Mouse (Mus musculus): ENCODE results near the gene Tmem208. TPM values are rescaled to one million over a fixed set of nuclear protein-coding genes. Genes with fewer than 3 reads are reported as not detected.

Gene Tmem208
- total RNA-seq, 2 experiments from 2014 or later, result 18.5 to 20.1 TPM

GRCm38 (mm10) chr8:105318662-105319190 is 7.4 kb upstream of the Tmem208 start:
- intact Hi-C loops (cut with DNase I), result no loop called here
- DNase-seq, result no peak

DNA sequence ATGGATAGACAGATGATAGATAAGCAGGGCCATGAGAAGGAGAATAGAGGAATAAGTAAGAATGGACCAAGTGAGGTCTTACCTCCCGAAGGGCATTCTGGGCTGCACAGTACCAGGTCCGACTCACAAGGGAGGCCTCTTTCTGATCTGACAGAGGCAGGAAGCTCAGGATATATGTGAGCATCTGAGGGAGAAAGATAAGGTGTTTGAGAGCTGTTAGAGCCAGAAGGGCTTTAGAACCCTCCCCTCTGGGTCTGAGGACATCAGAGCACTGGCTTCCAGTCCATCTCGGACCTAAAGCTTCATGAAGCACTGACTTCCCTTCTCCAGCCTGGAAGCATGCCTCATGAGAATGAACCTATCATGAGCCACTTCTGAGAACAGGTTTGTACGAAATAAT is 3.0 kb upstream of the Tmem208 start:
- intact Hi-C loops (cut with DNase I), result no loop called here
- DNase-seq, result no peak

GRCm38 (mm10) chr8:105325641-105326093 is 487 bp upstream of the Tmem208 start:
- intact Hi-C loops (cut with DNase I), result no loop called here
- DNase-seq, result no peak

GRCm38 (mm10) chr8:105326968-105327367 is 814 bp downstream of the Tmem208 start:
- DNase-seq, result no peak
- intact Hi-C loops (cut with DNase I), result no loop called here

DNA sequence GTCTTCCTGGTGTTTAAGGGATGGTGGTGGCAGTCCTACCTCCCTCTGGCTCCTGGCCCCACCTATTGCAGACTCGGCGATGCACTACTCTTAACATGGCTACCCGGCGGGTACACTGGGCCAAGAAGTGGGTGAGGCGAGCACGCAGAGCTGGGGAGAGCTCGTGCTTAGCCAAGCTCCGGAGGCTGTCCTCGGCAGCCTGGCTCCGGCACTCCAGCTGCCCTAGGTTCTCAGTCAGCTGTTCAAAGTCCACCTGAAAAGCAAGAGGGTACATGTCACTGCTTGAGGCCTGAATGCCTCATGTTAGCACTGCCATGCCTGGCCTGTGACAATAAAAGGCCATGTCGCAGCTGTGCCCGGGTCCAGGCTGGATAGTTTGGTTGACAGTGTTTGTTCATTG is 4.2 kb downstream of the Tmem208 start:
- DNase-seq, result no peak
- intact Hi-C loops (cut with DNase I), result no loop called here

DNA sequence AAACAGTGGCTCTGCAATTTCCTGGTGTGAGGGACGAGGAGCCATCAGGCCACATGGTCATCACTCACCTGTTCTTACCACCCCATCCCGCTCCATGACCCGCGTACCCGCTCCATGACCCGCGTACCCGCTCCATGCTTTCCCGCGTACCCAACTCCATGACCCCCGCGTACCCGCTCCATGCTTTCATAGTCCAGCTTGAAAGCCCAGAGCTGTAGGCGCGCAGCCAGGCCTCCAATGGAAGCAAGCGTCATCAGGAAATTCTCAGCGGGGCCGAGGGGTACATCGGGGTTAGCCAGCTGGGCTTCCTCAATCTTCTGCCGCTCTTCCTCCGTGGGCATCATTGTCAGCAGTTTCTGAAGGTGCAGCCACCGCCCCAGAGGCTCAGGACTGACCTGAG is 5.3 kb downstream of the Tmem208 start:
- DNase-seq, result no peak
- intact Hi-C loops (cut with DNase I), result no loop called here

DNA sequence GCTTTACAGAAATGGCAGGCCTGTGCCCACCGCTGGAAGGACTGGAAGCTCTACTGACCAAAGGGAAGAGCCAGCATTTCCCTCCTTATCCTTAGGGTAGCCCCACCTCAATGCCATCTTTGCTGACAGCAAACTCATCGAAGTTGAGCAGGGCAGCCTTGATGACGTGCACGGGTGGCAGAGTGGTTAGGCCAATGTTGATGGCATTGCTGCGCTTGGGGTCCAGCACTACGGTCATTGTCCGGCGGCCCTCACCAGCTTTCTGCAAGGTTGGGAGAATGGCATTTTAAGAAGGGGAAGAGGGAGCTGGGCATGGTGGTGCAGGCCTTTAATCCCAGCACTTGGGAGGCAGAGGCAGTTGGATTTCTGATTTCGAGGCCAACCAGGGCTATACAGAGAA is 5.8 kb downstream of the Tmem208 start:
- DNase-seq, result no peak
- intact Hi-C loops (cut with DNase I), result no loop called here

DNA sequence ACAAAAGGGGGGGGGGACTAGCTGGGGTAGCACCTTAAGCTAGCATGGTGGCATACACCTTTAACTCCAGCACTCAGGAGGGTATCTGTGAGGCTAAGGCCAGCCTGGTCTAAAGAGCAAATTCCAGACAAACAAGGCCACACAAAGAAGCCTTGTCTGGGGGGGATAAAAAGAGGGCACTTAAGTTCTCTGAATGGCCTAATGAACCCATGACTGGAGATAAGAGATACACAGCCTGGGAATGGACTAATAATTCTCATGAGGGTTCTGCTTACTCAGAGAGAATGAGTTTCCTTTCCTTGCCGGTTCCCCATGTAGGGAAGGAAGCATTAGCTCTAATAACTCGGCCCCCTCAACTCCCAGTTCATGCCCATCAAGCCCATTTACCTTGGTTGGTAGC is 6.4 kb downstream of the Tmem208 start:
- intact Hi-C loops (cut with DNase I), result no loop called here
- no peak for DNase-seq

GRCm38 (mm10) chr8:105336373-105337130 is 10.4 kb downstream of the Tmem208 start:
- intact Hi-C loops (cut with DNase I), result no loop called here
- no peak for DNase-seq

DNA sequence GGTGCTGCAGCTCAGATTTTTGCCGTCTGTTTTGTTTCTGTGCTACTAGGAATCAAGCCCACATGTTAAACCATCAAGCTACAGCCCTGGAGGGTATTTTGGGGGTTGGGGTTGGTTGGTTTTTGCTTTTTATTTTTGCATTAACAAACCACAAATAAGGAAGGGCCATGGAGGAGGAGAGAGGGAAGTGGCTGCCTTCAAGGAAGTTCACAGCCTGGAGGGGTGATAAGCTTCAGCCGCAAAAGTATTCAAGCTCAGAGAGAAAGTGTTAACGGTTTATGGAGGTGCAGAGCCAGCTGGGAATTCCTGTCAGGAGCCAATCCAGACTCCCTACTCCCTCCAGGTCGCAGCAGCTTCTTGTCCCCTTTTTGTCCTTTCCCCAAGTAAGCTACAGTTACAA is 12.8 kb downstream of the Tmem208 start:
- DNase-seq, result no peak
- intact Hi-C loops (cut with DNase I), result no loop called here

GRCm38 (mm10) chr8:105339886-105340635 is 13.9 kb downstream of the Tmem208 start:
- DNase-seq, result peak in 1 of 2 experiments; percentile 47
- intact Hi-C loops (cut with DNase I), result no loop called here

DNA sequence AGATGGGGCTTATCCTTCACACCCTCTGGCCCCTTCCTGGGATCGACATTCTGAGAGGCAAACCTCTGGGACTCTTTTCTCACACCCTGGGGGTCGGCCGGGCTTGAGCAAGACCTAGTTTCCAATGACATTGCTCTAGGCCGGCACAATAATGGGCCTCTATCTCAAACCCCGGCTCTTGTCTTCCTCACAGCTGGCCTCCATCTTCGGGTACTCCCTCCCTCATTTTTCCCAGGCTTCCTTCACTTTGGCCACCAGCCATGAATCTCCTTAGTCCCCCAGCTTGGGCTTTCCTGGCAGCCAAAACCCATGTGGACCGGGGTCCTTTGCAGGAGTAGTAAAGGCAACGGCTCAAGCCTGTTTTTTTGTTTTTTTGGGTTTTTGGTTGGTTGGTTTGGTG is 15.2 kb downstream of the Tmem208 start:
- intact Hi-C loops (cut with DNase I), result no loop called here
- no peak for DNase-seq

DNA sequence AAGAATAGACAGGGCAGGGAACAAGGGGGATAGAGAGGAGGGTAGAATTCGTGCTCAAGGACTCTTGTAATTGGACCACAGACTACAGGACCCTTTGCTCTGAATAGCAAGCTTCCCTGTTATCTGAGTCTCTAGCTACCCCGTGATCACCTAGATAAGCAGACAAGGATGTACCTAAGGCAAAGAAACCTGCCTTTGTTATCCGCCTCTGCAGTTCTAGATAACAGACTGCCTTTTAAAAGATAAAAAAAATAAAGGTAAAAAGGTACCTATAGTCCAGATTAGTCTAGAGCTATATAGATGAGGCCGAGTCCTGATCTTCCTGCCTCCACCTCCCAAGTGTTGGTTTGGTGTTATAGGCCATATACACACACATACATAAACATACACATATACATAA is 16.6 kb downstream of the Tmem208 start:
- DNase-seq, result no peak
- intact Hi-C loops (cut with DNase I), result no loop called here

DNA sequence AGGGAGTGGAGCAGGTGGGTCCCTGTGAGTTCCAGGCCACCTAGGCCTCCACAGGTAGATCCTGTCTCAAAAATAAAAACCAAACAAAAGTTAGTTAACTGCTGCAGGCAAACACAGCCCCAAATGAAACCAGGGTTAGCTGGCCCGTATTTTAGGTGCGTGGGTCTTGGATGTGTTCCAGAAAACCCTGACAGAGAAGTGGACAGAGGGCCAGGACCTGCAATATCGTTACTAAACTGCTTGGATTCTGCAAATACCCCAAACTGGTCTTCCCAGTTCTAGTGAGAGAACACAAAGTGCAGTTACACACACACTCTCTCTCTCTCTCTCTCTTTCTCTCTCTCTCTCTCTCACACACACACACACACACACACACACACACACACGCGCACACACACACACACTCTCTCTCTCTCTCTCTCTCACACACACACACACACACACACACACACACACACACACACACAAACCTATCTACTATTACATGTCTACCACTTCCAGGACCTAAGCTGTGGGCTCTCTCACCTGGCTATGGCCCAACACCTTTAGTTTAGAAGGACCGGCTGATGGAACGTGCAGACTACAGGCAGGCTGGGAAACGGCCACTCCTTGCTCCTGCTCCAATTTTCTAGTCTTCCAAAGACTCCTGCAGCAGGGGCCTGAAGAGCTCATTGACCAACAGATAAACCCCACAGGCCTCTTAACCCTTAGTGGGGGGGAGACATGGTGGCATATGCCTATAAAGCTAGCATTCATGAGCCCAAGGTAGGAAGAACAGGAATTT is 17.8 kb downstream of the Tmem208 start:
- intact Hi-C loops (cut with DNase I), result no loop called here
- no peak for DNase-seq

- intact Hi-C loops (cut with DNase I), result no loop called here
- DNase-seq, result no peak
Observed at GRCm38 (mm10) chr8:105345061-105345975, 19.2 kb downstream of the Tmem208 start.

DNA sequence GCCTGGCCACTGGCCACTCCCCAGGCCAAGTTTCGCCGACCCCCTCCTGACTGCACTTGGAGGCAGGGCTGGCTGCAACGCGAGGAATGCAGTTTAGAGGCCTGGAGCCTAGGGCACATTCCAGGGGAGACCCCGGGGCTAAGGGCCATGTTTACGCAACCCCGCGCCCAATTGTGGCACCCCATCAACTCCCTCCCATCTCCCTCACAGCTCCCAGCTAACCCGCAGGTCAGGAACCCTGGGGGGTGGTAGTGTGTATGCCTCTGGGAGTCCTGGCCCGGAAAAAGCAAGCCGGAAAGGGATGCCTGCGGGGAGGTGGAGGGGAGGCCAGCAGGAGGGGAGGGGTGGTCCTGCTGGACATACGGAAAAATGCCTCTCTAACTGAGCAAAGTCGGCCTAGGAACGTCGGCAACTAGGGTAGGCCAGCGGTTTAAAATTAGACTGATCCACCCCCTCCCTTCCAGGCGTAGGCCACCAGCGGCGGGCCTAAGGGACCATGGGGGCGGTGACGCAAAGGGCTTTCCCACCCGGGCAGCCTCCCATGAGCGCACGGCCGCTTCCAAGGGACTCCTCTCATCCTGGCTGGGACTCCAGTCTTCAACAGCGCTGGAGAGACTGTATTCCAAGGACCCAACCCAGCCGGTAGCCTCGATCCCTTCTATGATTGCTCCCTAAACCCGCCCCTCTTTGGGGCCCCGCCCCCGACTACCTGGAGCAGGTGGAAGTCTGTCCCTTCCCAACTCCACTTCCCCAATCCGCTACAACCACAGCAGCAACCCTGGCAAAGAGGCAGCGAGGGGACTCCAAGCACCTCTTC is 20.7 kb downstream of the Tmem208 start:
- peak; percentile 75 to 76 for DNase-seq
- intact Hi-C loops (cut with DNase I), result no loop called here

DNA sequence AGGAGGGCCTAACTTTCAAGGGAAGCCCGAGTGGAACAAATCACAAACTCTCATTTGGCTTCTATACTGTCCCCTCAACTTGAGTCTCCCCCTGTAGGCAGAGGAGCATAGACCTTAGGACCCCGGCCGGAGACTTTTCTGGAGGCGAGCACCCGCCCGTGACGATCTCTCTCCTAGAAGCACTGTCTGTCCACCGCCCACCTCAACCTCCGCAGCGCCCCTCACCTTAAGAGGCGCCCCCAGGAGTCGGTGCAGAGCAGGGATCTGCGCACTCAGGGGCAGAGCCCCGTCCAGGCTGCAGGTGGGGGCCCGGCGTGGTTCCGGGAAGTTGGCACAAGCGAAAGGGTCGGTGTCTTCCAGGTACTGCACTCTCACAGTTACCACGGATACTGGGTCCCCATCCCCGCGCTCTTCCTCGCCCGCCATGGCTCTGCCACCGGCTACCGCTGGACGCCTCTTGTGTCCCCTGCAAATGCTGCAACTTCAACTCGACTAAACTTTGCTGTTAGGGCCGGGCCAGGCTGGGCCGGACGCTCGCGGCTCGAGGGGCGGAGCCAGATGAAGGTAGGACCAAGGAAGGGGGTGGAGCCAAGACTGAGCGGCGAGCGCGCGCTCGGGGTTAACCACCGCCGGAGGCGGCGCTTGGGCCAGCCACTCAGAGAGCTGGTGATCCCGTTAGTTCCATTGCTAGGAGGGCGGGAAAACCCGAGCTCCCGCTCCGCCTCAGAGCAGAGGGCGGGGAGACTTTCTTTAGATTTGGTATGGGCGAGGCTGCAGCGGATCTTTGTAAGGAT is 21.5 kb downstream of the Tmem208 start, which contains the start of gene Fhod1:
Gene Fhod1, minus strand, starts transcription at position 526 of the 794 bp plus-strand sequence.
- intact Hi-C loops (cut with DNase I), result no loop called here
- peak; percentile 83 to 92 for DNase-seq

GRCm38 (mm10) chr8:105348450-105349095 is 22.4 kb downstream of the Tmem208 start, which contains the start of gene Slc9a5:
Slc9a5 (plus strand) TSS chr8:105348843.
- intact Hi-C loops (cut with DNase I), result no loop called here
- DNase-seq, result no peak

Measured in gastrocnemius, postnatal 36 days (tissue).